ENCODE assay signal across 8 mouse cellular contexts in the genomic region with DNA sequence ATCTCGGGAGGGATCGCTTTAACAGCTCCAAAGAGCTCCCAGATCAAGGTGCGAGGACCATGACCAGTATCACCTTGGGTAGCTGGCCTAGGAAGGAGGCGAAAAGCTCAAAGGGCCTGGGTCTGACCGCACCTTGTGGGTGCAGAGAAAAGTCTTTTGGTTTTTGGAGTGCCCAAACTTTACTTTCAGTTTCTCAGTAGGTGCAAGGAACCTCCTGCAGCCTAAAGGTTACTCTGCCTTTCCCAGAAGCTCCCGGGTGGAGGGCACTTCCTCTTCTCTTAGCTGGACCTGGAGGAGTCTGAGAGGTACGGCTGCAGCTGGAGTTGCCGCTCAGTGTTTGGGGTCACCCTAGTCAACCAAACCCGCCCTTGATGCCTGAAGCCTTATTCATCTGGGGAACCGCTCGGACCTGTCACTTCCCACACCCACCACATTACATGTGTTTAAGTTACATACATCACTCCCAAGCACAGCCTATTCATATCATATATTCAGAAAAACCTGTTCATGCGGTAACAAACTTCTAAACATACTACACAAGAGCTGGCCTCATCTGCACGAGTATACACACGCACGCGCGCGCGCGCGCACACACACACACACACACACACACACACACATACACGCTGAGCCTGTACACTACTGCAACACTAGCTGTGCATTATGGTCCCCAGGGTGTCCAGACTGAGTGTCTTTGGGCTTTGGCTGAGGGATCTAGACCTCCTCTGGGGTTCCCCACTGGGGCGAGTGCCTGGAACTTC. TPM values are rescaled to one million over a fixed set of nuclear protein-coding genes. Genes with fewer than 3 reads are reported as not detected.
A peak's percentile ranks its signal among the peaks of the same experiment; 100 is the strongest.
DNase-seq lines count a peak whose midpoint lies in the region; ATAC-seq and TF ChIP-seq lines count a peak whose summit lies in the region.

No protein-coding gene starts in this region.

- TF ChIP-seq POLR2A in cortical plate, adult 2 months (IDR thresholded peaks at IDR 0.05; ENCODE audit: extremely low read depth, insufficient read depth, low read length): no peak

- no peak for TF ChIP-seq CTCF in cortical plate, adult 2 months (IDR thresholded peaks at IDR 0.05; ENCODE audit: extremely low read depth, insufficient read depth, low read length)

- peak overlapping the region; percentile 65 for H3K4me2 ChIP-seq in heart, embryonic 11.5 days
- H3K4me2 ChIP-seq in hindbrain, embryonic 14.5 days (replicated peaks): peak overlapping the region; percentile 13
- peak overlapping the region; percentile 46 for H3K4me2 ChIP-seq in liver, embryonic 16.5 days (ENCODE audit: low read depth, low read length)
- H3K4me2 ChIP-seq in stomach, embryonic 14.5 days (replicated peaks; ENCODE audit: low read depth, low read length): peak overlapping the region; percentile 34

- H3K27ac ChIP-seq in heart, embryonic 11.5 days (ENCODE audit: low read depth, low read length): no peak overlapping the region
- no peak overlapping the region for H3K27ac ChIP-seq in cortical plate, adult 2 months (ENCODE audit: insufficient read depth, low read length)
- no peak overlapping the region for H3K27ac ChIP-seq in hindbrain, embryonic 14.5 days
- no peak overlapping the region for H3K27ac ChIP-seq in liver, embryonic 16.5 days (ENCODE audit: low read length)
- H3K27ac ChIP-seq in stomach, embryonic 14.5 days (ENCODE audit: low read length): no peak overlapping the region

- peak overlapping the region; percentile 48 for H3K4me3 ChIP-seq in heart, embryonic 11.5 days (ENCODE audit: low read depth, low read length)
- H3K4me3 ChIP-seq in cortical plate, adult 2 months (ENCODE audit: insufficient read depth, low read length): peak overlapping the region; percentile 7; the same call in 1 of the 2 replicates
- peak overlapping the region; percentile 6; the same call in 1 of the 2 replicates for H3K4me3 ChIP-seq in hindbrain, embryonic 14.5 days (replicated peaks; ENCODE audit: low read length)
- H3K4me3 ChIP-seq in liver, embryonic 16.5 days (ENCODE audit: low read depth, low read length): peak overlapping the region; percentile 46
- H3K4me3 ChIP-seq in stomach, embryonic 14.5 days (ENCODE audit: low read depth, low read length): peak overlapping the region; percentile 26

- no peaks in the 10 kb centered on the region for H3K36me3 ChIP-seq in heart, embryonic 11.5 days (ENCODE audit: control insufficient read depth, insufficient read depth, low read length)
- no peaks in the 10 kb centered on the region for H3K36me3 ChIP-seq in hindbrain, embryonic 14.5 days (replicated peaks; ENCODE audit: control insufficient read depth, insufficient read depth)
- no peaks in the 10 kb centered on the region for H3K36me3 ChIP-seq in liver, embryonic 16.5 days (ENCODE audit: control insufficient read depth, insufficient read depth)
- H3K36me3 ChIP-seq in stomach, embryonic 14.5 days (ENCODE audit: control insufficient read depth, insufficient read depth, low read length): no peaks in the 10 kb centered on the region

- peaks cover 93% of the 10 kb centered on the region for H3K27me3 ChIP-seq in heart, embryonic 11.5 days (ENCODE audit: control insufficient read depth, insufficient read depth, low read length)
- H3K27me3 ChIP-seq in hindbrain, embryonic 14.5 days (ENCODE audit: control insufficient read depth, insufficient read depth, low read length): peaks cover 96% of the 10 kb centered on the region
- peaks cover 94% of the 10 kb centered on the region for H3K27me3 ChIP-seq in liver, embryonic 16.5 days (ENCODE audit: control insufficient read depth, insufficient read depth, low read depth, low read length)
- peaks cover 74% of the 10 kb centered on the region for H3K27me3 ChIP-seq in stomach, embryonic 14.5 days (ENCODE audit: control insufficient read depth, insufficient read depth, low read length)

- H3K4me1 ChIP-seq in heart, embryonic 11.5 days (ENCODE audit: control insufficient read depth, insufficient read depth, low read length): peaks cover 18% of the 10 kb centered on the region
- no peaks in the 10 kb centered on the region for H3K4me1 ChIP-seq in cortical plate, adult 2 months (ENCODE audit: control insufficient read depth, insufficient read depth, low read length)
- H3K4me1 ChIP-seq in hindbrain, embryonic 14.5 days (replicated peaks; ENCODE audit: control insufficient read depth, insufficient read depth, low read length): 0 out of 2 replicates have a peak, but pooled peaks cover 8% of the 10 kb centered on the region
- H3K4me1 ChIP-seq in liver, embryonic 16.5 days (ENCODE audit: control insufficient read depth, low read depth, low read length): peaks cover 4% of the 10 kb centered on the region; the same call in 1 of the 2 replicates
- peaks cover 8% of the 10 kb centered on the region; the same call in 1 of the 2 replicates for H3K4me1 ChIP-seq in stomach, embryonic 14.5 days (ENCODE audit: control insufficient read depth, insufficient read depth, low read length)

- WGBS in heart, embryonic 11.5 days (ENCODE audit: insufficient replicate concordance): 11% methylated on average over 23 of the region's 23 CpGs
- 5% methylated on average over 23 of the region's 23 CpGs for WGBS in hindbrain, embryonic 14.5 days
- 5% methylated on average over 23 of the region's 23 CpGs for WGBS in liver, embryonic 16.5 days (ENCODE audit: insufficient replicate concordance)
- 3% methylated on average over 23 of the region's 23 CpGs for WGBS in stomach, embryonic 14.5 days

- DNase-seq in heart, adult 9 months (ENCODE audit: low spot score in 2 of 2): no peak
- no peak for DNase-seq in hindbrain, embryonic 14.5 days (ENCODE audit: low spot score)
- no peak for DNase-seq in frontal cortex, postnatal 25 days (ENCODE audit: low spot score in 2 of 2)
- no peak for DNase-seq in adrenal gland, adult 8-10 months

- ATAC-seq in heart, embryonic 11.5 days (replicated peaks; ENCODE audit: insufficient number of reproducible peaks, low FRiP score, low TSS enrichment): no peak
- no peak for ATAC-seq in hindbrain, embryonic 14.5 days (ENCODE audit: low FRiP score)
- no peak for ATAC-seq in liver, embryonic 16.5 days (ENCODE audit: low read depth)
- ATAC-seq in stomach, embryonic 14.5 days (ENCODE audit: insufficient number of reproducible peaks, insufficient read depth, low FRiP score, low read depth): no peak

- H3K9me3 ChIP-seq in heart, embryonic 11.5 days (replicated peaks; ENCODE audit: control insufficient read depth, low read length): no peaks in the 10 kb centered on the region
- no peaks in the 10 kb centered on the region for H3K9me3 ChIP-seq in hindbrain, embryonic 14.5 days (ENCODE audit: control insufficient read depth, low read length)
- H3K9me3 ChIP-seq in liver, embryonic 16.5 days (replicated peaks; ENCODE audit: control insufficient read depth, low read length): no peaks in the 10 kb centered on the region
- H3K9me3 ChIP-seq in stomach, embryonic 14.5 days (ENCODE audit: control insufficient read depth, low read depth, low read length): no peaks in the 10 kb centered on the region

- H3K9ac ChIP-seq in heart, embryonic 11.5 days (ENCODE audit: low read depth, low read length): no peak overlapping the region
- H3K9ac ChIP-seq in hindbrain, embryonic 14.5 days: no peak overlapping the region
- H3K9ac ChIP-seq in liver, embryonic 16.5 days (ENCODE audit: low read depth, low read length): no peak overlapping the region
- H3K9ac ChIP-seq in stomach, embryonic 14.5 days (replicated peaks; ENCODE audit: low read depth, low read length): no peak overlapping the region

RNA-seq across cellular contexts. Expression of gene Ostm1, which starts 49.9 kb away (rescaled TPM):
- polyA plus RNA-seq in heart, embryonic 11.5 days (2014; fragmentation: Nextera tagmentation; extraction: Ambion mirVana): 27.1 and 28.2 TPM in 2 replicates
- polyA plus RNA-seq in cortical plate, adult 2 months (2012; rRNA removed): 45.4 TPM in 2 replicates
- polyA plus RNA-seq in hindbrain, embryonic 14.5 days (2014; fragmentation: Nextera tagmentation; extraction: Ambion mirVana): 41.8 and 43.5 TPM in 2 replicates
- polyA plus RNA-seq in liver, embryonic 16.5 days (2015; fragmentation: Nextera tagmentation; extraction: Ambion mirVana): 10.5 and 11.0 TPM in 2 replicates
- polyA plus RNA-seq in stomach, embryonic 14.5 days (2014; fragmentation: Nextera tagmentation; extraction: Ambion mirVana): 11.9 and 12.5 TPM in 2 replicates
- 10 to 100 TPM; 31.6 to 39.0 (median 36.8) TPM for total RNA-seq in adrenal gland, adult 8-10 months (2022)

RNA-seq across cellular contexts. Expression of gene Nr2e1, which starts 50.1 kb away (rescaled TPM):
- 0.06 TPM in 1 of 2 replicates, not detected in the other for polyA plus RNA-seq in heart, embryonic 11.5 days (2014; fragmentation: Nextera tagmentation; extraction: Ambion mirVana)
- polyA plus RNA-seq in cortical plate, adult 2 months (2012; rRNA removed): 15.2 and 18.6 TPM in 2 replicates
- polyA plus RNA-seq in hindbrain, embryonic 14.5 days (2014; fragmentation: Nextera tagmentation; extraction: Ambion mirVana): 0.23 TPM in 1 of 2 replicates, not detected in the other
- not detected in 2 replicates for polyA plus RNA-seq in liver, embryonic 16.5 days (2015; fragmentation: Nextera tagmentation; extraction: Ambion mirVana)
- not detected in 2 replicates for polyA plus RNA-seq in stomach, embryonic 14.5 days (2014; fragmentation: Nextera tagmentation; extraction: Ambion mirVana)
- total RNA-seq in adrenal gland, adult 8-10 months (2022): not detected

Comparison
In these comparisons a context has a peak if more than half of its experiments do, and no peak if none do; other contexts are left out.
1. H3K4me2 ChIP-seq: peak in every context shown above with its lines; median percentile 65 in heart, embryonic 11.5 days; 46 in liver, embryonic 16.5 days; 34 in stomach, embryonic 14.5 days; 13 in hindbrain, embryonic 14.5 days.
2. RNA of gene Nr2e1, which starts 50.1 kb away (polyA plus RNA-seq): 15.2 to 18.6 TPM in cortical plate, adult 2 months; 0.06 TPM in heart, embryonic 11.5 days, 0.23 TPM in hindbrain, embryonic 14.5 days, not detected in liver, embryonic 16.5 days and not detected in stomach, embryonic 14.5 days; every median in the first group is over 10 times any median in the second.
3. Peak in every context shown above with its lines, with median percentiles within 50 percentile points of each other: H3K4me3 ChIP-seq.